Mouse (Mus musculus): ENCODE measurements around the gene Txndc5. TPM values are rescaled to one million over a fixed set of nuclear protein-coding genes. Genes with fewer than 3 reads are reported as not detected.

Gene Txndc5
- 154 and 168 TPM in 2 replicates for polyA plus RNA-seq (2016; fragmentation: Nextera tagmentation; extraction: Ambion mirVana)

DNA sequence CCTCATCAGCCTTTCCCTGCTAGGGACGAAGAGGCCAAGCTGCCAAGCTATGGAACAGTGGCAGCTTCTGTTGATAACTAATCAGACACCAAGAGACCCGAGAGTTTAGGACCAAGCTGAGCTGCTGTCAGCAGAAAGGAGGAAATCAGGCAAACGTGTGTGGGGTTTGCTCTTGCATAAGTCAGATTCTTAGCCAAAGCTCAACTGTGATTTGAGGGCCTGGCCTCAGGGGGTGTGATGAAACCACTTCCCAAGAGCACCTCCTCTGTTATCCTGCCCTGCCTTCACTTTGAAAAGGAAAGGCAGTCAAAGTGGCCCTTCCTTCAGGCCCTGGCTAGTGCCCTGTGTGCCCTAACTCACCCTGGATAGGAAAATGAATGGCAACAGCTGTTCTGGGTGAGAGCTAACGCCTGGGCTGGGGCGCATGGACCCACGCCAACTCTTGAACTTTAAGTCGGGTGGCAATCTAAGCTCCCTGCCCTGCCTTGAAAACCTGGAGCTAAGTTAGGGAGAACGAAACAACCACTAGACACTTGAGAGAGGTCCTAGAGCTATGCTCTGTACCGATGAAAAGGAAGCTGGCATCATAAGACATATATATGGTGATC lies at the start of gene Txndc5:
Txndc5 (minus strand) TSS at position 138 of the 608 bp plus-strand sequence.
- Histone ChIP-seq H3K9me3 (no peaks in the 10 kb centered on the region), H3K36me3 (replicated peaks) (peaks cover 4% of the 10 kb centered on the region; the same call in 1 of the 2 replicates)
- WGBS, result 58% methylated on average over 9 of the region's 9 CpGs

DNA sequence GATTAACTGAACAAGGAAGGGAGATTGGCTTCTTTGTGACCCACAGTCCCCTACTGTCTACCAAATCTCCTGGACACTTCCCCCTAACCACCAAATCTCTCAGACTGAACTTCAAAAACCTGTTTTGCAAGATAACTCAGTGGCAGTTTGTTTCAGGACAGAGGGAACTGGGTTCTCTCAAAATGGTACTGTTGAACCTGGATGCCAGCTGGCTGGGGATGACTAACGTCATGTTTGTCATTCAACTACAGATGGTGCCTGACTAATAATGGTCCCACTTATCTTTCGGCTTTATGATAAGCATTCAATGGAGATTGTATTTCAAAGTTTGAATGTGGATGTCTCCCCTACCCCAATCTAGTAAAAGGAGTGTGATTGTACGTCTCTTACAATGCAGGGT lies 46.0 kb upstream of the Txndc5 start:
- 82% methylated on average over 3 of the region's 3 CpGs for WGBS
- Histone ChIP-seq H3K27me3 (replicated peaks; ENCODE audit: low read depth, poor library complexity, severe bottlenecking) (no peaks in the 10 kb centered on the region), H3K4me3 (no peak overlapping the region), H3K4me1 (no peaks in the 10 kb centered on the region), H3K36me3 (replicated peaks) (no peaks in the 10 kb centered on the region), H3K9me3 (no peaks in the 10 kb centered on the region), H3K27ac (replicated peaks) (no peak overlapping the region)
- no peak for DNase-seq (ENCODE audit: low spot score)

More for the DNA sequence above, at the start of gene Txndc5:
- H3K4me1 ChIP-seq, result peaks cover 33% of the 10 kb centered on the region
- H3K4me3 ChIP-seq, result peak within 1 kb of the TSS; percentile 92
- peak within 1 kb of the TSS; percentile 94 for H3K27ac ChIP-seq (replicated peaks)
- peaks cover 4% of the 10 kb centered on the region; the same call in 1 of the 2 replicates for H3K27me3 ChIP-seq (replicated peaks; ENCODE audit: low read depth, poor library complexity, severe bottlenecking)
- no peak for DNase-seq (ENCODE audit: low spot score)

DNA sequence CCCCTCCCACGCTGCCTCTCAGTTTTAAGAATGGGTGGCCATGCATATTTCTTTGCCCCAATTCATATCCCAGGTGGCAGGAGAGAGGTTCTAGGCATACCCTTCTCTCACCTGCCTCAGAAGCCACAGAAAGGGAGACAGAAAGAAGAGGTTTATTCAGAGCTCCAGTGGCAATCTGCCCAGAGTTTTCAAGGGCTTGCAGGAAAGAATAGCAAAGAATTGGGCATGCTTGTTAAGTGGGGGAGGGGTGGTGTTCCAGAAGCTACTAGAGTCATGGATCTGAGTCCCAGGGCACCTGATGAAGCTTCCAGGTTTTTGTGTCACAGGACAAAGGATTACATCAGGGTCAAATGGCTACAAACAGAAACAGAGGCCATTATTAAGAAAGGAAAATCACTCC lies 44.7 kb upstream of the Txndc5 start:
- no peak for DNase-seq (ENCODE audit: low spot score)
- Histone ChIP-seq H3K4me1 (no peaks in the 10 kb centered on the region), H3K27ac (replicated peaks) (no peak overlapping the region), H3K36me3 (replicated peaks) (no peaks in the 10 kb centered on the region), H3K27me3 (replicated peaks; ENCODE audit: low read depth, poor library complexity, severe bottlenecking) (no peaks in the 10 kb centered on the region), H3K4me3 (no peak overlapping the region), H3K9me3 (no peaks in the 10 kb centered on the region)
- 83% methylated on average over 1 of the region's 1 CpGs for WGBS

DNA sequence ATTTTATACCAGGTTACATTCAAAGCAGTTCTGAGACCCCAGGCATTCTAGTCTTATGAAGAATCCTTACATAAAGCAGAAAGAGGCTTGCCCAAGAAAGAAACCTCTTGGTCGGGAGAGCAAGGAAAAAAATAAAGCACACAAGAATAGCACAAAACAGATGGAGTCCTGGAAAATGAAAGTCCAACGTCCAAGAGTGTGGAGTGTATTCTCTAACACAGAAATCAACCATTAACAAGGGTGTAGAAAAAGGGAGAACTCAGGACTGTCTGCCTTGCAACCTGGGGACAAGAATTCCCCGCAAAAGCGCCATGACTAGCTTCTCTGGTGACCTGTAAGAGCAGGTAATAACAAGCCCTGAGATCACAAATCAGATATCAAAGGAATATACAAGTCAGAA lies 36.6 kb upstream of the Txndc5 start:
- Histone ChIP-seq H3K27ac (replicated peaks) (no peak overlapping the region), H3K4me1 (no peaks in the 10 kb centered on the region), H3K27me3 (replicated peaks; ENCODE audit: low read depth, poor library complexity, severe bottlenecking) (no peaks in the 10 kb centered on the region), H3K9me3 (no peaks in the 10 kb centered on the region), H3K4me3 (no peak overlapping the region), H3K36me3 (replicated peaks) (no peaks in the 10 kb centered on the region)
- WGBS, result 83% methylated on average over 4 of the region's 4 CpGs
- DNase-seq (ENCODE audit: low spot score), result no peak

DNA sequence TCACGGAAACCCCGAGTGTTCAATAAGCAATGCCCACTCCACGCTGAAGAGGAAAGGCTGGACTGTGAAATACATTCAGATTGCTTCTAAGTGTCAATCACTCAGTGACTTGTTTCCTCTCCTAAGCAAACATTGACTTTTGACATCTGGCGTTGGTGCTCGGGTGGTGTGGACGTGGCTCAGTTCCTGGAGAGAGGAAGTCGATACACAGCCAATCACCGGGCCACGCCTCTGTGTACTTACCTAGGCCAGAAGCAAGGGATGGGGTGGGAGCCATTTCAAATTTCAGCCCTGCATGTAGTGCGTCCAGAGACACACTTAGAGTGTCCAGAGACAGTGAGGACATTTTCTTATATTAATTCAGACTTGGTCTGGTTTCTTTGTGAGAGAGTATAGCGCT lies 26.0 kb upstream of the Txndc5 start:
- WGBS, result 71% methylated on average over 11 of the region's 11 CpGs
- no peak for DNase-seq (ENCODE audit: low spot score)

DNA sequence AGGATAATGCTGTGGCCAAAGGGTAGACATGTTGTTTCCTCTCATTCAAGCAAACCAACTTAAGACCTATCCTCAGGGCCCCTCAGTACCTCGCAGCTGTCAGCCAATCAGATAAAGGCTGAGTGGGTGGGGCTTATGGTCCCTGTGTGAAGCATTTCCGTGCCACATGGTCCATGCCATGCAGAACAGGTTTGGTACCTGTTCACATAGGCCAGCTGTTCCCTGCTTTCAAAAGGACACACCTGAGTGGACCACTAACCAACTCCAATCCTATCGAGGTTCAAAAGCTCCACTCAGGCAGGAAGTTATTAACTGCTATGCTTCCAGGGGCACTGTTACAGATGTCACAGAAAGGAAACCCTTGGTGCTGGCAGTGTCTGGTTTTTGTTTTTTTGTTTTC lies 25.6 kb upstream of the Txndc5 start:
- no peaks in the 10 kb centered on the region for H3K4me1 ChIP-seq
- no peak overlapping the region for H3K27ac ChIP-seq (replicated peaks)
- H3K36me3 ChIP-seq (replicated peaks), result no peaks in the 10 kb centered on the region
- no peaks in the 10 kb centered on the region for H3K9me3 ChIP-seq
- H3K27me3 ChIP-seq (replicated peaks; ENCODE audit: low read depth, poor library complexity, severe bottlenecking), result no peaks in the 10 kb centered on the region
- no peak overlapping the region for H3K4me3 ChIP-seq
- DNase-seq (ENCODE audit: low spot score), result no peak
- WGBS, result 74% methylated on average over 3 of the region's 3 CpGs

More for the DNA sequence above, 26.0 kb upstream of the Txndc5 start:
- Histone ChIP-seq H3K4me1 (no peaks in the 10 kb centered on the region), H3K36me3 (replicated peaks) (no peaks in the 10 kb centered on the region), H3K9me3 (no peaks in the 10 kb centered on the region), H3K27ac (replicated peaks) (no peak overlapping the region), H3K4me3 (no peak overlapping the region), H3K27me3 (replicated peaks; ENCODE audit: low read depth, poor library complexity, severe bottlenecking) (no peaks in the 10 kb centered on the region)

DNA sequence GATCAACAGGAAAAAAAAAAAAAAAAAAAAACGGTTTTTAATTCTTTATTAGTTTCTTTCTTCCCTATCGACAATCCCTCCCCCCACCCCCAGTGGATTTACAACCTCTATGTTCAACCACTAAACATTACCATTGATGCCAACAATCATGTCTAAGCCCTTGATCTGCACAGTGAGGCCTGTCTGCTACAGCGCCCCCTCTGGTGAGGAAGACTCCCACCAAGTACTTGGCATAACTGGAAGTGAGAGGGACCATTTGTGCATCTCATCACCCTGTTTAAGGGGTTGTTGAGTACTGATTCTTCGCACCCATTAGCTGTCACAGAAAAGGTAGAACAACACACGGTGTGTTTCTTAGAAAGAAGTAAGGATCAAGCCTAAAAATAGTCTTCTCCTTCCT lies 20.1 kb upstream of the Txndc5 start:
- no peak for DNase-seq (ENCODE audit: low spot score)
- H3K4me3 ChIP-seq, result no peak overlapping the region
- no peaks in the 10 kb centered on the region for H3K4me1 ChIP-seq
- no peaks in the 10 kb centered on the region for H3K27me3 ChIP-seq (replicated peaks; ENCODE audit: low read depth, poor library complexity, severe bottlenecking)
- H3K27ac ChIP-seq (replicated peaks), result no peak overlapping the region
- no peaks in the 10 kb centered on the region for H3K36me3 ChIP-seq (replicated peaks)
- WGBS, result 85% methylated on average over 5 of the region's 5 CpGs
- H3K9me3 ChIP-seq, result no peaks in the 10 kb centered on the region

DNA sequence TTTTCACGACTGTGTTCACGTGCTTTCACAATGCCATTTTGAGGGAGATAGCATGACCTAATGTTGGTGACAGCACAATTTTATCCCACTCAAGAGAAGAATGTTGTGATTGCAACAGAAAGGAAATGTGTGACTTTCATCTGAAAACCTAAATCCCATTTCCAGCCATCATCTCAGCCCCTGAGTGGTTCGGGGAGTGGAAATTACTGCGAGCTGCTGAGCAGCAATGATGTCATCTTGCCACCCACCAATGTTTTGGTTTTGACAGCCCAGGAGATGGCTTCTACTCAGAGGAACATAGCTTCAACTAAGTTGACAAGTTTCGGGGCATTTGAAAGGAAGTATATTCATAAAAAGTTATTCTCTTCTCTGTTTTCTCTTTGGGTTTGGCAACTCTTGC lies 19.1 kb upstream of the Txndc5 start:
- Histone ChIP-seq H3K36me3 (replicated peaks) (no peaks in the 10 kb centered on the region), H3K4me1 (no peaks in the 10 kb centered on the region), H3K27me3 (replicated peaks; ENCODE audit: low read depth, poor library complexity, severe bottlenecking) (no peaks in the 10 kb centered on the region), H3K9me3 (no peaks in the 10 kb centered on the region), H3K27ac (replicated peaks) (no peak overlapping the region), H3K4me3 (no peak overlapping the region)
- WGBS, result 90% methylated on average over 5 of the region's 5 CpGs
- DNase-seq (ENCODE audit: low spot score), result no peak

DNA sequence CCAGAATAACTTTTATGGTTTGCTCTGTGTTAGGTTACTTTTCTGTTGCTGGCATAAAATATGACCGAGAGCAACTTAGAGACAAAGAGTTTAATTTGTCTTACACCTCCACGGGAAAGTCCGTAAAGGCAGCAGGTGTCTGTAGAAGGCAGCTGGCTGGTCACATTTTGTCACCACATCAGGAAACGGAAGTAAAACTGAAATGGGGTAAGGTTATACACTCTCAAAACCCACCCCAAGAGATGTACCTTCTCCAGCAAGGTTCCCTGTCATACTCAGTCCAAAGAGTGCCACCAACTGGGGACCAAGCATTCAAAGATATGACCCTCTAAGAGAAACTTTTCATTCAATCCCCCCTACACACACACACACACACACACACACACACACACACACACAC lies 18.1 kb upstream of the Txndc5 start:
- no peaks in the 10 kb centered on the region for H3K4me1 ChIP-seq
- no peaks in the 10 kb centered on the region for H3K27me3 ChIP-seq (replicated peaks; ENCODE audit: low read depth, poor library complexity, severe bottlenecking)
- DNase-seq (ENCODE audit: low spot score), result no peak
- H3K4me3 ChIP-seq, result no peak overlapping the region
- H3K27ac ChIP-seq (replicated peaks), result no peak overlapping the region
- no peaks in the 10 kb centered on the region for H3K9me3 ChIP-seq
- no peaks in the 10 kb centered on the region for H3K36me3 ChIP-seq (replicated peaks)
- WGBS, result 86% methylated on average over 4 of the region's 4 CpGs

DNA sequence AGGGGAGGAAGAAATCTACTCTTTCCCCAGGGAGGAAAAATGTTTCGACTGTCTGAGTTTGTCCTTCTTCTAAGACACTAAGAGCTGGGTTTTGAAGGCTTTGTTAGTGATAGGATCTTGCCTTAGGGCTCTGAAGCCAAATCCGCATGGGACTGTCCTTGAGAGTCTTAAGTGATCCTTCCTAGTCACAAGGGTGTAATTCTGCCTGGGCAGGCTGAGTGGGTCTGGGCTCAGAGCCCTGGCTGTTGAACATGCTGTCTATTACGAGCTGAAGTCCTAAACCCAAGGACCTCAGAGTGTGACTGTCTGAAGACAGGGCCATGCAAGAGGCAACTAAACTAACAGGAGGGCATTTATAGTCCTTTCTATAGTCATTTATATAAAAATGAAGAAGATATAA lies 16.8 kb upstream of the Txndc5 start:
- no peak for DNase-seq (ENCODE audit: low spot score)
- H3K27ac ChIP-seq (replicated peaks), result no peak overlapping the region
- H3K9me3 ChIP-seq, result no peaks in the 10 kb centered on the region
- no peaks in the 10 kb centered on the region for H3K36me3 ChIP-seq (replicated peaks)
- H3K27me3 ChIP-seq (replicated peaks; ENCODE audit: low read depth, poor library complexity, severe bottlenecking), result no peaks in the 10 kb centered on the region
- WGBS, result 60% methylated on average over 3 of the region's 3 CpGs
- no peak overlapping the region for H3K4me3 ChIP-seq
- H3K4me1 ChIP-seq, result no peaks in the 10 kb centered on the region

DNA sequence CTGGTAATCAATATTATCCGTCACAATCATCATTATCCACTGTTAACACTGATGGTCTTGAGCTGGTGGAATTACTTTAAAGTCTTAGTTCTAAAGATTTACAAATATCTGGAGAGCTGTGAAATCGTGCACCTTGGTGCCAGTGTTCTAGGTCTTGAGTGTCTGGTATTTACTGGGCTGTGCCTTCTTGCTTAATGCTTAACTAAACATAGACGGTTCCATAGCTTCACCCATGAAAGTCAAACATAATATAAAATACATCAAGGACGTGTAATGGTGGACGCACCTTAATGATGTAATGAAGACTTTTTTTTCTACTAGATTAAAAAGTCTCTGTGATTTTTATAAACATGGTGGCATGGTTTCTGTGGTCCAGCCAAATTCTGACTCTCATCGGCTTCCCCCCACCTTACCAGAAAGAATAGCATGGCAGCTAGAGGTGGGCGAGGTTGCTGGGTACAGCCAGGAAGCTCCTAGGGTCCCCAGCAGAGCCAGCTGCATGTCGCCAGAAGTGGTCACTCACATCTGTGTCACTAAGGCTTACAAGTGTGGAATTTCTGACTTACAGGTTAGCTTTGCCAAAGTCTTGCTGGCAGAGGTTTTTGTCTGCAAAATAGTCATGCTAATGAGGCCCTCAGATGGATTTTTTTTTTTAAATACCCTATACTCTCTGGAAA lies 16.3 kb upstream of the Txndc5 start:
- no peak overlapping the region for H3K27ac ChIP-seq (replicated peaks)
- H3K9me3 ChIP-seq, result no peaks in the 10 kb centered on the region
- DNase-seq (ENCODE audit: low spot score), result no peak
- H3K27me3 ChIP-seq (replicated peaks; ENCODE audit: low read depth, poor library complexity, severe bottlenecking), result no peaks in the 10 kb centered on the region
- WGBS, result 85% methylated on average over 8 of the region's 8 CpGs
- H3K4me3 ChIP-seq, result no peak overlapping the region
- H3K36me3 ChIP-seq (replicated peaks), result no peaks in the 10 kb centered on the region
- no peaks in the 10 kb centered on the region for H3K4me1 ChIP-seq

DNA sequence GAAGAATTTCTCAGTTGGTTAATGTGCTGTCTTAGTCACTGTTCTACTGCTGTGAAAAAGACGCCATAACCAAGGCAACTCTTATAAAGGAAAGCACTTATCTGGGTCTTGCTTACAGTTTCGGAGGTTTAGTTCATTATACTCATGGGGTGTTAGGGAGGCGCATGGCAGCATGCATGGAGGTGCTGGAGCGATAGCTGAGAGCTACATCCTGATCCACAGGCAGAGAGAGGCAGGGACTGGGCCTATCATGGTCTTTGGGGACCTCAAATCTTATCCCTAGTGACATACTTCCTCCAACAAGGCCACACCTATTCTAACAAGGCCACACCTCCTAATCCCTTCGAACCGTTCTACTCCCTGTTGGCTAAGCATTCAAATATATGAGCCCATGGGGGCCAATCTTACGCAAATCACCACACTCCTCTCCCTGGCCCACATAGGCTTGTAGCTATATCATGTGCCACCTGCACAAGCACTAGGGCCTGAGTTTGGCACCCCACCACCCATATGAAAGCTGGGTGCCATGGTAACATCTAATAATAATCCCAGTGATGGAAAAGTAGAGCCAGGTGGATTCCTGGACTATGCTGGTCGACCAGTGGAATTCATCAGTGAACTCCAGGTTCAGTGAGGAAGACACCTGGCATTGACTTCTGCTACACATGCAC lies 15.0 kb upstream of the Txndc5 start:
- no peaks in the 10 kb centered on the region for H3K27me3 ChIP-seq (replicated peaks; ENCODE audit: low read depth, poor library complexity, severe bottlenecking)
- no peaks in the 10 kb centered on the region for H3K4me1 ChIP-seq
- DNase-seq (ENCODE audit: low spot score), result no peak
- no peaks in the 10 kb centered on the region for H3K36me3 ChIP-seq (replicated peaks)
- no peak overlapping the region for H3K4me3 ChIP-seq
- 89% methylated on average over 8 of the region's 8 CpGs for WGBS
- no peak overlapping the region for H3K27ac ChIP-seq (replicated peaks)
- no peaks in the 10 kb centered on the region for H3K9me3 ChIP-seq
